Mouse (Mus musculus) heart, embryonic 15.5 days (tissue): Measurements from ENCODE around the gene Hist1h2ag. TPM values are rescaled to one million over a fixed set of nuclear protein-coding genes. Genes with fewer than 3 reads are reported as not detected.
"Not testable (repeated sequence)": the region's sequence is repeated elsewhere in the genome, so short reads cannot be mapped to it uniquely, and the experiment has no call there.

ENCODE experiments used
- ATAC-seq: fragments of 200-750 bp; cut with Nextera tagmentation; replicated peaks from 2 replicates; pipeline ENCODE4 v1.8.0; 2017; ENCODE audit warnings: low read depth, moderate TSS enrichment; ENCODE audit not compliant: insufficient number of reproducible peaks, insufficient read depth, low FRiP score
- H3K27ac ChIP-seq: fragments of 300-500 bp; sonication (generic); 2 replicates; pipeline ENCODE4 v1.5.1; 2015; ENCODE audit warnings: mild to moderate bottlenecking, inconsistent platforms
- H3K27me3 ChIP-seq: fragments of 300-500 bp; sonication (generic); 2 replicates; pipeline ENCODE4 v1.6.1; 2015; ENCODE audit warnings: inconsistent platforms
- H3K36me3 ChIP-seq: fragments of 300-500 bp; sonication (generic); 2 replicates; pipeline ENCODE4 v1.6.1; 2015; ENCODE audit warnings: mild to moderate bottlenecking, inconsistent platforms
- H3K4me1 ChIP-seq: fragments of 300-500 bp; sonication (generic); replicated peaks from 2 replicates; pipeline ENCODE4 v1.6.1; 2015; ENCODE audit warnings: inconsistent platforms
- H3K4me2 ChIP-seq: fragments of 300-500 bp; sonication (generic); 2 replicates; pipeline ENCODE4 v1.6.1; 2015; ENCODE audit warnings: inconsistent platforms, mild to moderate bottlenecking, moderate library complexity
- H3K4me3 ChIP-seq: fragments of 300-500 bp; sonication (generic); 2 replicates; pipeline ENCODE4 v1.5.1; 2015; ENCODE audit warnings: mild to moderate bottlenecking, inconsistent platforms
- H3K9ac ChIP-seq: fragments of 300-500 bp; sonication (generic); 2 replicates; pipeline ENCODE4 v1.6.1; 2015; ENCODE audit warnings: mild to moderate bottlenecking, inconsistent platforms
- H3K9me3 ChIP-seq: fragments of 300-500 bp; sonication (generic); replicated peaks from 2 replicates; pipeline ENCODE4 v1.6.1; 2016; ENCODE audit warnings: inconsistent platforms
- WGBS: fragments of 180-500 bp; shearing (Covaris S2); methylation state at CpG from one replicate; pipeline ENCODE4 v1.1.7; 2015; ENCODE audit warnings: mixed read lengths; 5-methylcytosine and 5-hydroxymethylcytosine counted together
- polyA plus RNA-seq: library from polyadenylated mRNA; unstranded; fragments of >200 nt; fragmentation: Nextera tagmentation; extraction: Ambion mirVana; gene quantifications from 2 replicates; pipeline ENCODE4 v1.2.1, GENCODE M21; 2015

The Hist1h2ag gene
- 11.2 and 12.4 TPM in 2 replicates for polyA plus RNA-seq

DNA sequence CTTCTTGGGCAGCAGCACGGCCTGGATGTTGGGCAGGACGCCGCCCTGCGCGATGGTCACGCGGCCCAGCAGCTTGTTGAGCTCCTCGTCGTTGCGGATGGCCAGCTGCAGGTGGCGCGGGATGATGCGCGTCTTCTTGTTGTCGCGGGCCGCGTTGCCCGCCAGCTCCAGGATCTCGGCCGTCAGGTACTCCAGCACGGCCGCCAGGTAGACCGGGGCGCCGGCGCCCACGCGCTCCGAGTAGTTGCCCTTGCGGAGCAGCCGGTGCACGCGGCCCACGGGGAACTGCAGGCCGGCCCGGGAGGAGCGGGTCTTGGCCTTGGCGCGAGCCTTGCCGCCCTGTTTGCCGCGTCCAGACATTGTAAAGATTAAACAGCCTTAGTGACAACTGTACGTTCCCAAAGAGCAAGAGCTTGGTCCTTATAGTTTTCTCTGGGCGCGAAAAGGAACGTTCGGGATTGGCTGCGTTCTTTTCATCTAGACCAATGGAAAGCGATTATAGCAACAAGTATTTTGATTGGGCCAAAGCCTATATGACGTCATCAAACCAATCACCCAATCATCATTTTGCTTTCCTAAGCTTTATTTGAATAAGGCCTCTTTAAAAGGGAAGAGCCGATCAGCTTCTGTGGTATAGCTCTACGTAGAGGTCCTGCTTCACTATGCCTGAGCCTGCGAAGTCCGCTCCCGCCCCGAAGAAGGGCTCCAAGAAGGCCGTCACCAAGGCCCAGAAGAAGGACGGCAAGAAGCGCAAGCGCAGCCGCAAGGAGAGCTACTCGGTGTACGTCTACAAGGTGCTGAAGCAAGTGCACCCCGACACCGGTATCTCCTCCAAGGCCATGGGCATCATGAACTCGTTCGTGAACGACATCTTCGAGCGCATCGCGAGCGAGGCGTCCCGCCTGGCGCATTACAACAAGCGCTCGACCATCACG lies at the start of gene Hist1h2ag, which contains the start of gene Hist1h2bj:
Hist1h2ag (minus strand) TSS at position 377 of the 935 bp plus-strand sequence.
Hist1h2bj (plus strand) TSS at position 647 of the 935 bp plus-strand sequence.
- H3K9me3 ChIP-seq, H3K36me3 ChIP-seq, H3K27me3 ChIP-seq: not testable (repeated sequence)
- WGBS = under 1% methylated on average over 46 of the region's 80 CpGs
- H3K9ac ChIP-seq = peak within 1 kb of the TSS; percentile 54
- H3K4me2 ChIP-seq = peak within 1 kb of the TSS; percentile 69
- H3K27ac ChIP-seq = peak within 1 kb of the TSS; percentile 86
- peaks cover 24% of the 10 kb centered on the region for H3K4me1 ChIP-seq
- peak within 1 kb of the TSS; percentile 46 for H3K4me3 ChIP-seq
- peak; percentile 89 for ATAC-seq

DNA sequence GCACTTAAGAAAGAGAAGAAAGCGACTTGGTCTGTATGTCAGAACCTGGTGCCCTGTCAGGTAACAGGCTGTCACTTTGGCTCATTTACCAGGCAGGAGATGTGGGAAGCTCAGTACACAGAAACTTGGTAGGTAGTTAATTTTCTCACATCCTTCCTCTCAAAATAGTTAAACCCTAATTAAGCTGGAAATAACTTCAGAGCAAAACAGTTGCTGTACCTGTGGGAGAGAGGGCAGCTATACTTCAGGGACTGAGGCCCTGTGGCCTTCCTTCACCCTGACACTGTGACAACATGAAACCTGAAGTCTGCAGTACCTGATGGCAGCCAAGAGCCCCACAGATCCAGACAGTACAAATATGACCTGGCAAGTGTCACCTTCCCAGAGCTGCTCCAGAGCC lies 41.4 kb upstream of the Hist1h2ag start, which contains the start of gene Vmn1r188:
Vmn1r188 (plus strand) TSS at position 301 of the 400 bp plus-strand sequence.
- not testable (repeated sequence) for H3K36me3 ChIP-seq, H3K9me3 ChIP-seq, H3K27ac ChIP-seq, H3K4me1 ChIP-seq, ATAC-seq, H3K9ac ChIP-seq, H3K4me2 ChIP-seq, H3K4me3 ChIP-seq, H3K27me3 ChIP-seq
- 83% methylated on average over 1 of the region's 1 CpGs for WGBS

DNA sequence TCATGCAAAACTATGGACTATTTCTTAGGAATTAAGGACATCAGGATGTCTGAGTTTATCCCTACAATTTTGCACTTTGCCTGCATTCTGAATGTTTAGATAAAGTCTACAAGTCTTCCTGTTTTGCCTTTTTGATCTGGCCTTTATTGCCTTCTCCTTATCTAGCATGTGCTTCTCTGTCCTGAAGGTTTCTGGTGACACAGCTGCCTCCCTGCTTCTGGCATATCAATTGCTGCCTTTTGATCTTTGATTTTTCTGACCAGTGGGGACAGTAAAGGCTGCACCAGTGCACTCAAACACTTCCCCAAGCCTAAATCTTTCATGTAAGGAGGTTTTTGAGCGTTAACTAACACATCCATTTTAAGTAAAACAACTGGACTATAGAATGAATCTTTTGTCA lies 20.7 kb upstream of the Hist1h2ag start:
- 37% methylated on average over 1 of the region's 1 CpGs for WGBS
- 0 out of 2 replicates have a peak, but pooled peaks cover 3% of the 10 kb centered on the region for H3K9me3 ChIP-seq
- H3K4me1 ChIP-seq = no peaks in the 10 kb centered on the region

DNA sequence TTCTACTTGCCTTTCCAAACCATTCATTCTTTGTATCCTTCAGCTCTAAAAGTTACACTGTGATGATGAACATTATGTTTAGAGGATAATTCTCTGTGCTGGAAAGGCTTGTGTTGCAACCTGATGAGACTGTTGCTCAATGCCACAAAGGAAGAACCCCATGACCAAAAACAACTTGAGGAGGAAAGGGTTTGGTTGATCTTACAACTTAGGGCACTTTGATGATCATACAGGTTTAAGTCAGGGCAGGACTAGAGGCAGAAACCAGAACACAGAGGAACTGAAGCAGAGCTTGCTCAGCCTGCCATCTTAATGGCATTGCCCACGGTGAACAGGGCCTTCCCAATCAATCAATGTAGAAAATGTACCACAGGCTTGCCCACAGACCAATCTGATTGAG lies 18.7 kb upstream of the Hist1h2ag start:
- Histone ChIP-seq H3K4me3 (no peak overlapping the region), H3K4me2 (no peak overlapping the region), H3K9me3 (0 out of 2 replicates have a peak, but pooled peaks cover 2% of the 10 kb centered on the region), H3K4me1 (no peaks in the 10 kb centered on the region), H3K9ac (no peak overlapping the region), H3K36me3 (no peaks in the 10 kb centered on the region), H3K27ac (no peak overlapping the region), H3K27me3 (no peaks in the 10 kb centered on the region)
- ATAC-seq = no peak
- 54% methylated on average over 1 of the region's 1 CpGs for WGBS

More for the DNA sequence above, 20.7 kb upstream of the Hist1h2ag start:
- H3K9ac ChIP-seq = no peak overlapping the region
- H3K36me3 ChIP-seq = no peaks in the 10 kb centered on the region
- H3K4me2 ChIP-seq = no peak overlapping the region
- H3K27ac ChIP-seq = no peak overlapping the region
- no peak overlapping the region for H3K4me3 ChIP-seq
- ATAC-seq = no peak
- H3K27me3 ChIP-seq = no peaks in the 10 kb centered on the region

DNA sequence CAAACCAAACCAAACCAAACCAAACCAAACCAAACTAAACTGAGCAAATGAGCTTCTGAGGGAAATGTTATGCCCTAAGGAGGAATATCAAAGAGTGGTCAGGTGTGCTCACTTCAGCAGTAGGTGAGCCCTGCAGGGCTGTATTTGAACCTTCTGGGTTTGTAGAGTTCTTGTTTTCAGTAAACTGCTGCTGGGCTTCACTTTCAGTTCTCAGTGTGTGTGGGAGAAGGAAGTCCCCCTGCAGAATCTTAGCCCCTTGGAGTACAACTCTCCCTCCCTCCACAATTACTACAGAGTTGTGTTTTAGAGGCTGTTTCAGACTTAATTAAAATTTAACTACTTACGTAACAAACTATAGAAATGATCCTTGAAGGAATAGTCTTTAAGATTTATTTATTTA lies 11.0 kb upstream of the Hist1h2ag start:
- H3K27ac ChIP-seq = no peak overlapping the region
- no peak overlapping the region for H3K4me2 ChIP-seq
- no peaks in the 10 kb centered on the region for H3K27me3 ChIP-seq
- peaks cover 6% of the 10 kb centered on the region for H3K4me1 ChIP-seq
- WGBS = 91% methylated on average over 1 of the region's 1 CpGs
- no peak overlapping the region for H3K9ac ChIP-seq
- H3K36me3 ChIP-seq = no peaks in the 10 kb centered on the region
- H3K9me3 ChIP-seq = no peaks in the 10 kb centered on the region
- ATAC-seq = no peak
- H3K4me3 ChIP-seq = no peak overlapping the region

DNA sequence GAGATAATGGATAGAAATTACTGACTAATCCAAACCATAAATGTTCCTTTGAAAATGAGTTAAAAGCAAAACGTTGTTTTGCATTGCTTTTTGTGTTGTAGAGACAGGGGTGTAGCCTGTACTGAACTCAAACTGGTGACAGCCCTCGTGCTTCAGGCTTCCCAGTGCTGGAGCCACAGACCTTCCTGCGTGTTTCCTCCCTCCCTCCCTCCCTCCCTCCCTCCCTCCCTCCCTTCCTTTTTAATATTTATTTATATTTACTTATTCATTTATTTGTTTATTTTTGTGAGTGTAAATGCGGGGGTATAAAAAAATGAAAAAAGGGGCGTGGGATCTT lies 8.7 kb upstream of the Hist1h2ag start:
- Histone ChIP-seq H3K4me3 (peak overlapping the region; percentile 65), H3K4me1 (peaks cover 6% of the 10 kb centered on the region), H3K36me3 (no peaks in the 10 kb centered on the region), H3K27me3 (no peaks in the 10 kb centered on the region), H3K4me2 (peak overlapping the region; percentile 81), H3K9ac (peak overlapping the region; percentile 65; the same call in 1 of the 2 replicates), H3K9me3 (no peaks in the 10 kb centered on the region), H3K27ac (peak overlapping the region; percentile 85)
- WGBS = 17% methylated on average over 5 of the region's 5 CpGs
- ATAC-seq = no peak

DNA sequence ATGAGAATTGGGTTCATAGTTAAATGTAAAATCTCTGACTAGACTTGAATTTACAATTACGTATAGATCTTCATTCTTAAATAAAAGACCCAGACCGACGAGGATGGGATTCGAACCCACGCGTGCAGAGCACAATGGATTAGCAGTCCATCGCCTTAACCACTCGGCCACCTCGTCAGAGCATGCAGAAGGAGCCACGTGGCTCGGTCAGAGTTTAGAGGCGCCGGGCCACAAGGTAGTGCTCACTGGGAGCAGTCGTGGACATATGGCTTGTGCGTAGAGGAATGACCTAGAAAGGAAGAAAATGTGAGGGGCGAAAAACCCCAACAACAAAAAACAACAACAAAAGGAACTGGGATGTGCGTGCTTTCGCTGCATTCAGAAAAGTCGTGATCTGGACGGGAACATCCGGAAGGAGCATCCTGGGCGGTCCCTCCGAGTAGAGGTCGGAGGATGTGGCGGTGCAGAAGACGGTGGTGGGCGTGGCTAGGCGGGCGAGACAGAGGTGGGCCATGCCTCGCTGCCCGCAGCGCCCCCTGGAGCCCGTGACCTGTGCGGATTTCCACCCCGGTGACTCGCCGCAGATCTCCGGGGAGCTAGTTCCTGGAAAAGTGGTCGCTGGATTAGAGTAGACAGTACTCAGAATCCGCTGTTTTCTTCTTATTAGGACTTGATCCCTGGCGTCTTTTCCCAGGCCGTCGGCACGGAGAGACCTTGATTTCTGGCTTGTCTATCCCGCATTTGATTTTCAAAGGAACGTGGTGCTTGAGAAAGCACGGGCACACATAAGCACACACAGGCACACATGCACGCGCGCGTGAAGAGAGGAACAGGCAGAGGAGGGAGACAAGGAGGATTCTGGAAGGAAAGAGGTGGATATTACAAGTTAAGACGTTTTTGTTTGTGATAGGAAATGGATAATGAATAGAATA lies 8.1 kb upstream of the Hist1h2ag start:
- Histone ChIP-seq H3K4me1 (peaks cover 6% of the 10 kb centered on the region), H3K4me2 (peak overlapping the region; percentile 81), H3K27ac (peak overlapping the region; percentile 85), H3K9ac (peak overlapping the region; percentile 65), H3K4me3 (peak overlapping the region; percentile 65), H3K27me3 (no peaks in the 10 kb centered on the region), H3K36me3 (no peaks in the 10 kb centered on the region), H3K9me3 (no peaks in the 10 kb centered on the region)
- peak; percentile 95 for ATAC-seq
- under 1% methylated on average over 51 of the region's 52 CpGs for WGBS

DNA sequence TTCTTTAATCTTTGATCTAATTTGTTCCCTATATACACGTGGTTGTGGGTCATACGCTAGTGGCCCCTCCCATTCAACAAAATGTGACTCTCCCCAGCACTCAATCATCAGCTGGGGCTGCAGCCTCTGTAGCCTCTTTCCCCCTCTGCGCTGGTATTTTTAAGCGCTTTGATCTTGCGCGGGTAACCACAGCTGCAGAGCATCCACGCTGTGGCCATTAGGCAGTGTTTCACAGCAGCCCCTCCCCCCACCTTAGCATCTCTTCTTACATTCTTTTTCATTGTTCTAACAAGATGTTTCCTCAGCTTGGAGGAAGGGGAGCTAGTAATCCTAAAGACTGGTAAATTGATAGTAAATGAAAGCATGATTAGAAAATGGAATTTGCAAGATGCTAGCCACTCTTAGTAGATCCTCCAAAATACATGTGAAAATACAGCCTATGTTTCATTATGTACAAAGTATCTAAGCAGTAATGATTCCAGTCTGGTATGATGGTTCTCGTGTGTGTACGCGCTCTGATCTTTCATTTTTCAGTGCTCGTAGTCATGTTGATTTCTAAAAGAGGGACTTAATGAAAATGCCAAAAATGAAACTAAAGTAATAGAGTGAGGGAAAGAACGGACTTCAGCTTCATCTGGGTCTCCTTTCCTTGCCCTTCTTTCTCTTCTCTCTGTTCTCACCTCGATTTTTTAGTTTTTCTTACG lies 7.1 kb upstream of the Hist1h2ag start:
- H3K27me3 ChIP-seq = no peaks in the 10 kb centered on the region
- H3K27ac ChIP-seq = peak overlapping the region; percentile 85
- no peaks in the 10 kb centered on the region for H3K9me3 ChIP-seq
- 1% methylated on average over 14 of the region's 14 CpGs for WGBS
- H3K4me3 ChIP-seq = peak overlapping the region; percentile 65
- H3K4me2 ChIP-seq = peak overlapping the region; percentile 81
- peaks cover 6% of the 10 kb centered on the region for H3K4me1 ChIP-seq
- H3K9ac ChIP-seq = peak overlapping the region; percentile 29; the same call in 1 of the 2 replicates
- no peaks in the 10 kb centered on the region for H3K36me3 ChIP-seq
- no peak for ATAC-seq

DNA sequence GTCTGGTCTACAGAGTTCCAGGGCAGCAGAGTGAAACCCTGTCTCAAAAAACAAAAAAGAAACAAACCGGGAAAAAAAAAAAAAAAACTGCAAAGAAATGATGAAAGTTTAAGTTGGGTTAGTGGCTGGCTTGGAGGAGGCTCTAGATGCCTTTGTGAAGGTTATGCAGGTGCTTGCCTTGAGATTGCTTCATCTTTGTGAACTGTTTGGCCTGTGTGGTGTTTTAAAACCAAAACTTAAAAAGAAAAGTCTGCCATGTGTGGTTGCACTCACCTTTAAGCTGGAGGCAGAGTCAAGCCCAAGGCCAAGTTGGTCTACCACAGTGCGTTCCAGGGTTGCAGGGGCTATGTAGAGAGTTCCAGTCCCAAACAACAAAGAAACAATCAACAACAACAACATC lies 6.3 kb upstream of the Hist1h2ag start:
- Histone ChIP-seq H3K27ac (no peak overlapping the region), H3K4me3 (no peak overlapping the region), H3K9ac (no peak overlapping the region), H3K4me2 (no peak overlapping the region), H3K27me3 (no peaks in the 10 kb centered on the region), H3K36me3 (no peaks in the 10 kb centered on the region), H3K4me1 (peaks cover 6% of the 10 kb centered on the region), H3K9me3 (no peaks in the 10 kb centered on the region)
- WGBS = 79% methylated on average over 2 of the region's 2 CpGs
- ATAC-seq = no peak

DNA sequence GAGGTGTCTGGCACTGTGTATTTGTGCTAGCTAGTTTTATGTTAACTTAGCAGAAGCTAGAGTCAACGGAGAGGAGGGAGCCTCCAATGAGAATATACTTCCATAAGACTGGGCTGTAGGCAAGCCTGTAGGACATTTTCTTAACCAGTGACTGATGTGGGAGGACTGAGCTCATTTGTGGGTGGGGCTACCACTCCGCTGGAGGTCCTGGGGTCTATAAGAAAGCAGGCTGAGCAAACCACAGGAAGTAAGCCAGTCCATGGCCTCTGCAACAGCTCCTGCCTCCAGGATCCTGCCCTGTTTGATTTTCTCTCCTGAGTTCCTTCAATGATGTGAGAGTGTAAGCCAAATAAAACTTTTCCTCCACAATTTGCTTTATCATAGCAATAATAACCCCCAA lies 2.6 kb upstream of the Hist1h2ag start:
- WGBS = 52% methylated on average over 2 of the region's 2 CpGs
- no peak for ATAC-seq

More for the DNA sequence above, 2.6 kb upstream of the Hist1h2ag start:
- H3K4me2 ChIP-seq = no peak overlapping the region
- no peaks in the 10 kb centered on the region for H3K9me3 ChIP-seq
- no peak overlapping the region for H3K4me3 ChIP-seq
- no peaks in the 10 kb centered on the region for H3K36me3 ChIP-seq
- no peak overlapping the region for H3K9ac ChIP-seq
- H3K27me3 ChIP-seq = no peaks in the 10 kb centered on the region
- no peak overlapping the region for H3K27ac ChIP-seq
- peaks cover 25% of the 10 kb centered on the region for H3K4me1 ChIP-seq
